Mouse (Mus musculus) forebrain, embryonic 14.5 days (tissue): ENCODE measurements at regions not wholly inside any gene's neighbourhood (a gene's known extent, or its start where the extent isn't known, plus 50 kb on each side); places are given as distances from the start of the nearest gene placed in this dataset.

Experiments
- ATAC-seq: fragments of 200-750 bp; cut with Nextera tagmentation; 2 replicates; pipeline ENCODE4 v1.8.0; 2017; ENCODE audit warnings: mild to moderate bottlenecking, moderate library complexity
- DNase-seq: peaks from one replicate; pipeline ENCODE4 v3.0.0-alpha.2; 2015; ENCODE audit warnings: low spot score
- H3K27ac ChIP-seq: fragments of 300-500 bp; sonication (generic); 2 replicates; pipeline ENCODE4 v1.5.1; 2014; ENCODE audit warnings: low read depth, mild to moderate bottlenecking, control low read depth, low read length, moderate library complexity
- H3K27me3 ChIP-seq: fragments of 300-500 bp; sonication (generic); replicated peaks from 2 replicates; pipeline ENCODE4 v1.6.1; 2014; ENCODE audit warnings: low read length, control low read depth, mixed read lengths; ENCODE audit not compliant: control insufficient read depth, insufficient read depth
- H3K36me3 ChIP-seq: fragments of 300-500 bp; sonication (generic); 2 replicates; pipeline ENCODE4 v1.6.1; 2014; ENCODE audit warnings: low read length, control low read depth; ENCODE audit not compliant: control insufficient read depth, insufficient read depth
- H3K4me1 ChIP-seq: fragments of 300-500 bp; sonication (generic); 2 replicates; pipeline ENCODE4 v1.6.1; 2014; ENCODE audit warnings: antibody characterized with exemption, low read length, control low read depth; ENCODE audit not compliant: control insufficient read depth, insufficient read depth
- H3K4me2 ChIP-seq: fragments of 300-500 bp; sonication (generic); 2 replicates; pipeline ENCODE4 v1.6.1; 2014; ENCODE audit warnings: mild to moderate bottlenecking, control low read depth, low read length
- H3K4me3 ChIP-seq: fragments of 300-500 bp; sonication (generic); 2 replicates; pipeline ENCODE4 v1.5.1; 2014; ENCODE audit warnings: low read depth, low read length, control low read depth
- H3K9ac ChIP-seq: fragments of 300-500 bp; sonication (generic); 2 replicates; pipeline ENCODE4 v1.6.1; 2014; ENCODE audit warnings: mild to moderate bottlenecking, low read length, control low read depth, moderate library complexity
- H3K9me3 ChIP-seq: fragments of 300-500 bp; sonication (generic); replicated peaks from 2 replicates; pipeline ENCODE4 v1.6.1; 2016; ENCODE audit warnings: low read length, control low read depth, mixed read lengths; ENCODE audit not compliant: control insufficient read depth
- WGBS: fragments of 180-500 bp; shearing (Covaris S2); extraction: QIAGEN DNeasy Blood & Tissue Kit; methylation state at CpG from one replicate; pipeline ENCODE4 v1.1.7; 2014; 5-methylcytosine and 5-hydroxymethylcytosine counted together

- Histone ChIP-seq H3K4me2 (no peak overlapping the region), H3K36me3 (no peaks in the 10 kb centered on the region), H3K27me3 (no peaks in the 10 kb centered on the region), H3K9ac (no peak overlapping the region), H3K9me3 (no peaks in the 10 kb centered on the region), H3K4me3 (no peak overlapping the region), H3K4me1 (no peaks in the 10 kb centered on the region), H3K27ac (no peak overlapping the region)
- ATAC-seq (no peak), DNase-seq (no peak)
- WGBS, result 81% methylated on average over 2 of the region's 2 CpGs
These were observed 1154.5 kb upstream of the Lrrtm3 start for GRCm38 (mm10) chr10:65244527-65244926.

- DNase-seq (no peak), ATAC-seq (no peak)
- no peaks in the 10 kb centered on the region for H3K27me3 ChIP-seq
- no peak overlapping the region for H3K4me2 ChIP-seq
- no peak overlapping the region for H3K9ac ChIP-seq
- 77% methylated on average over 3 of the region's 3 CpGs for WGBS
- no peak overlapping the region for H3K4me3 ChIP-seq
- H3K27ac ChIP-seq, result no peak overlapping the region
- H3K9me3 ChIP-seq, result no peaks in the 10 kb centered on the region
- no peaks in the 10 kb centered on the region for H3K4me1 ChIP-seq
- H3K36me3 ChIP-seq, result no peaks in the 10 kb centered on the region
These were observed 1134.1 kb upstream of the Lrrtm3 start for GRCm38 (mm10) chr10:65224130-65224529.

GRCm38 (mm10) chr10:65221181-65221580 is 1131.1 kb upstream of the Lrrtm3 start:
- H3K27me3 ChIP-seq, result no peaks in the 10 kb centered on the region
- H3K27ac ChIP-seq, result no peak overlapping the region
- H3K4me2 ChIP-seq, result no peak overlapping the region
- no peaks in the 10 kb centered on the region for H3K9me3 ChIP-seq
- no peaks in the 10 kb centered on the region for H3K4me1 ChIP-seq
- H3K36me3 ChIP-seq, result no peaks in the 10 kb centered on the region
- 90% methylated on average over 3 of the region's 3 CpGs for WGBS
- ATAC-seq, result no peak
- H3K9ac ChIP-seq, result no peak overlapping the region
- H3K4me3 ChIP-seq, result no peak overlapping the region
- DNase-seq, result no peak

- DNase-seq, result peak; percentile 10
- Histone ChIP-seq H3K4me1 (no peaks in the 10 kb centered on the region), H3K9ac (no peak overlapping the region), H3K4me3 (no peak overlapping the region), H3K36me3 (no peaks in the 10 kb centered on the region), H3K27ac (no peak overlapping the region), H3K4me2 (no peak overlapping the region), H3K9me3 (no peaks in the 10 kb centered on the region), H3K27me3 (no peaks in the 10 kb centered on the region)
- ATAC-seq, result no peak
- 82% methylated on average over 5 of the region's 5 CpGs for WGBS
These were observed 1129.2 kb upstream of the Lrrtm3 start for GRCm38 (mm10) chr10:65219251-65219650.

- Histone ChIP-seq H3K27ac (no peak overlapping the region), H3K27me3 (no peaks in the 10 kb centered on the region), H3K9me3 (no peaks in the 10 kb centered on the region), H3K4me1 (no peaks in the 10 kb centered on the region), H3K4me2 (no peak overlapping the region), H3K36me3 (no peaks in the 10 kb centered on the region), H3K9ac (no peak overlapping the region), H3K4me3 (no peak overlapping the region)
- 77% methylated on average over 1 of the region's 1 CpGs for WGBS
- ATAC-seq (no peak), DNase-seq (no peak)
These were observed 1126.1 kb upstream of the Lrrtm3 start for GRCm38 (mm10) chr10:65216226-65216625.

GRCm38 (mm10) chr10:65215206-65215605 is 1125.1 kb upstream of the Lrrtm3 start:
- no peaks in the 10 kb centered on the region for H3K4me1 ChIP-seq
- H3K36me3 ChIP-seq, result no peaks in the 10 kb centered on the region
- ATAC-seq (no peak), DNase-seq (no peak)
- H3K4me3 ChIP-seq, result no peak overlapping the region
- no peaks in the 10 kb centered on the region for H3K9me3 ChIP-seq
- H3K27ac ChIP-seq, result no peak overlapping the region
- H3K4me2 ChIP-seq, result no peak overlapping the region
- WGBS, result 74% methylated on average over 3 of the region's 3 CpGs
- H3K9ac ChIP-seq, result no peak overlapping the region
- H3K27me3 ChIP-seq, result no peaks in the 10 kb centered on the region

- Histone ChIP-seq H3K36me3 (no peaks in the 10 kb centered on the region), H3K9me3 (no peaks in the 10 kb centered on the region), H3K9ac (no peak overlapping the region), H3K27ac (no peak overlapping the region), H3K4me2 (no peak overlapping the region), H3K27me3 (no peaks in the 10 kb centered on the region), H3K4me3 (no peak overlapping the region), H3K4me1 (no peaks in the 10 kb centered on the region)
- ATAC-seq (no peak), DNase-seq (no peak)
- 54% methylated on average over 1 of the region's 1 CpGs for WGBS
These were observed 1093.6 kb upstream of the Lrrtm3 start for GRCm38 (mm10) chr10:65183659-65184058.

- DNase-seq (peak; percentile 29), ATAC-seq (no peak)
- H3K27ac ChIP-seq, result no peak overlapping the region
- no peaks in the 10 kb centered on the region for H3K36me3 ChIP-seq
- H3K27me3 ChIP-seq, result no peaks in the 10 kb centered on the region
- no peak overlapping the region for H3K4me3 ChIP-seq
- no peaks in the 10 kb centered on the region for H3K9me3 ChIP-seq
- no peak overlapping the region for H3K9ac ChIP-seq
- H3K4me1 ChIP-seq, result no peaks in the 10 kb centered on the region
- no peak overlapping the region for H3K4me2 ChIP-seq
- 80% methylated on average over 1 of the region's 1 CpGs for WGBS
These were observed 1092.5 kb upstream of the Lrrtm3 start for GRCm38 (mm10) chr10:65182597-65182996.

GRCm38 (mm10) chr10:65179101-65179500 is 1089.0 kb upstream of the Lrrtm3 start:
- DNase-seq, result peak; percentile 75
- peak; percentile 52; the same call in 1 of the 2 replicates for ATAC-seq
- H3K4me3 ChIP-seq, result no peak overlapping the region

More at GRCm38 (mm10) chr10:65179101-65179500, 1089.0 kb upstream of the Lrrtm3 start:
- no peak overlapping the region for H3K9ac ChIP-seq
- H3K27me3 ChIP-seq, result no peaks in the 10 kb centered on the region
- no peak overlapping the region for H3K27ac ChIP-seq
- H3K36me3 ChIP-seq, result no peaks in the 10 kb centered on the region
- H3K9me3 ChIP-seq, result no peaks in the 10 kb centered on the region
- no peaks in the 10 kb centered on the region for H3K4me1 ChIP-seq
- no peak overlapping the region for H3K4me2 ChIP-seq
